29 mouse cellular contexts compared by ENCODE assay signal in genomic region chr9:40794251-40794650, GRCm38 (mm10). TPM values are rescaled to one million over a fixed set of nuclear protein-coding genes. Genes with fewer than 3 reads are reported as not detected.
DNase-seq lines count a peak whose midpoint lies in the region; ATAC-seq and TF ChIP-seq lines count a peak whose summit lies in the region.
"Had no signal": no experiment of that assay in that cellular context is flagged by ENCODE, and none has a peak within 500 bp of the region (broad histone marks: within the 10 kb centered on the region; RNA-seq: fewer than 3 reads in every experiment).

No protein-coding gene starts in this region.

- no peaks in the 10 kb centered on the region for H3K27me3 ChIP-seq in kidney, postnatal 0 days (ENCODE audit: insufficient read depth, low read length)
- H3K27me3 ChIP-seq: embryonic facial prominence, embryonic 15.5 days; forebrain, embryonic 12.5 days; heart, embryonic 15.5 days; limb, embryonic 15.5 days; stomach, embryonic 15.5 days had no signal

- no peak for DNase-seq in kidney, postnatal 0 days (ENCODE audit: low spot score)
- DNase-seq in kidney, adult 8-10 months, result no peak
- DNase-seq in ES-CJ7 (ENCODE audit: low read depth, low spot score) (peak; percentile 88), ZHBTc4 (ENCODE audit: low read depth, low spot score) (peak; percentile 90)
- peak; percentile 88 for DNase-seq in yolk sac, embryonic 10.5 days (ENCODE audit: low spot score)
- no peak for DNase-seq in layer of hippocampus, postnatal 14 days (ENCODE audit: low spot score in 2 of 2)
- no peak for DNase-seq in cerebellum, adult 8-10 months
- DNase-seq: adrenal gland, postnatal 14 days; B cell, adult 2 months; cerebellum, adult 18-20 months; cerebellum, postnatal 14 days; forebrain, postnatal 0 days; gastrocnemius, postnatal 10 days; heart, postnatal 36 days; lung, adult 2 months; lung, postnatal 10 days; right cerebral cortex, postnatal 25 days had no signal

- no peak overlapping the region for H3K27ac ChIP-seq in kidney, postnatal 0 days
- H3K27ac ChIP-seq: embryonic facial prominence, embryonic 10.5 days; embryonic facial prominence, embryonic 15.5 days; forebrain, embryonic 12.5 days; heart, embryonic 15.5 days; hindbrain, embryonic 14.5 days; layer of hippocampus, adult 2 months; limb, embryonic 15.5 days; liver, embryonic 14.5 days; macrophage; stomach, embryonic 15.5 days had no signal

- peak; percentile 31 for ATAC-seq in kidney, postnatal 0 days (replicated peaks; ENCODE audit: low FRiP score, low read depth)
- ATAC-seq: activated CD4-positive, CD25-positive, alpha-beta regulatory T cell, adult 4 months; forebrain, postnatal 0 days; intestine, postnatal 0 days had no signal

- H3K4me3 ChIP-seq in kidney, postnatal 0 days (replicated peaks; ENCODE audit: low read depth, low read length), result no peak overlapping the region
- H3K4me3 ChIP-seq: embryonic facial prominence, embryonic 10.5 days; embryonic facial prominence, embryonic 15.5 days; forebrain, embryonic 12.5 days; heart, embryonic 15.5 days; layer of hippocampus, adult 2 months; limb, embryonic 15.5 days; stomach, embryonic 15.5 days had no signal

- peaks cover 8% of the 10 kb centered on the region; the same call in 1 of the 2 replicates for H3K4me1 ChIP-seq in kidney, postnatal 0 days (replicated peaks; ENCODE audit: insufficient read depth, low read length)

- TF ChIP-seq CTCF in kidney, postnatal 0 days (IDR thresholded peaks at IDR 0.05; ENCODE audit: low read depth), result no peak

- no peaks in the 10 kb centered on the region for H3K36me3 ChIP-seq in kidney, postnatal 0 days (ENCODE audit: insufficient read depth, low read length)
- H3K36me3 ChIP-seq: embryonic facial prominence, embryonic 10.5 days; embryonic facial prominence, embryonic 15.5 days; forebrain, embryonic 12.5 days; heart, embryonic 15.5 days; limb, embryonic 15.5 days; stomach, embryonic 15.5 days had no signal

- no peak overlapping the region for H3K4me2 ChIP-seq in kidney, postnatal 0 days (ENCODE audit: low read length)
- H3K4me2 ChIP-seq: embryonic facial prominence, embryonic 15.5 days; forebrain, embryonic 12.5 days; heart, embryonic 15.5 days; hindbrain, embryonic 14.5 days; limb, embryonic 15.5 days; stomach, embryonic 15.5 days had no signal

- H3K9me3 ChIP-seq in kidney, postnatal 0 days (replicated peaks; ENCODE audit: low read length), result no peaks in the 10 kb centered on the region
- H3K9me3 ChIP-seq: embryonic facial prominence, embryonic 10.5 days; embryonic facial prominence, embryonic 15.5 days; forebrain, embryonic 12.5 days; heart, embryonic 15.5 days; limb, embryonic 15.5 days; stomach, embryonic 15.5 days had no signal

- no peak overlapping the region for H3K9ac ChIP-seq in kidney, postnatal 0 days (ENCODE audit: low read depth, low read length)
- H3K9ac ChIP-seq: embryonic facial prominence, embryonic 15.5 days; forebrain, embryonic 12.5 days; forebrain, postnatal 0 days; heart, embryonic 15.5 days; hindbrain, embryonic 14.5 days; limb, embryonic 15.5 days; liver, embryonic 14.5 days; stomach, embryonic 15.5 days had no signal

- WGBS in kidney, postnatal 0 days, result 36% methylated on average over 5 of the region's 5 CpGs

RNA-seq across cellular contexts. Expression of gene Hspa8, which starts 6.5 kb away (rescaled TPM):
- 1,937 and 2,022 TPM in 2 replicates for polyA plus RNA-seq in kidney, postnatal 0 days (2015; fragmentation: Nextera tagmentation; extraction: Ambion mirVana)
- total RNA-seq in layer of hippocampus, postnatal 14 days (2021), result 1,000 to 10,000 TPM; 2,045 to 2,355 TPM

Comparison
In these comparisons a context has a peak if more than half of its experiments do, and no peak if none do; other contexts are left out.
1. DNase-seq: peak in ES-CJ7 (single experiment), ZHBTc4 (single experiment) and yolk sac, embryonic 10.5 days (single experiment); none in kidney, postnatal 0 days (single experiment), kidney, adult 8-10 months (0 of 2), layer of hippocampus, postnatal 14 days (0 of 2) and cerebellum, adult 8-10 months (single experiment).